Mouse (Mus musculus): ENCODE results near the gene Pmel. TPM values are rescaled to one million over a fixed set of nuclear protein-coding genes. Genes with fewer than 3 reads are reported as not detected.
"Not testable (repeated sequence)": the region's sequence is repeated elsewhere in the genome, so short reads cannot be mapped to it uniquely, and the experiment has no call there.

Pmel gene
- polyA plus RNA-seq, 1 experiment from 2014 or later: 3.1 TPM

GRCm38 (mm10) chr10:128715559-128716537 is 11.9 kb downstream of the Pmel start:
- H3K9me3 ChIP-seq (ENCODE audit: control insufficient read depth, low read length): no peaks in the 10 kb centered on the region
- WGBS: 85% methylated on average over 19 of the region's 19 CpGs
- ATAC-seq (ENCODE audit: low FRiP score): no peak
- no peak for DNase-seq (ENCODE audit: low spot score, missing footprints)
- no peaks in the 10 kb centered on the region for H3K27me3 ChIP-seq (ENCODE audit: control insufficient read depth, insufficient read depth, low read length)
- H3K27ac ChIP-seq (ENCODE audit: low read depth, low read length): no peak overlapping the region
- H3K36me3 ChIP-seq (ENCODE audit: control insufficient read depth, insufficient read depth, low read length): no peaks in the 10 kb centered on the region
- H3K9ac ChIP-seq (ENCODE audit: low read length): no peak overlapping the region
- no peak overlapping the region for H3K4me2 ChIP-seq
- no peaks in the 10 kb centered on the region for H3K4me1 ChIP-seq (ENCODE audit: control insufficient read depth, insufficient read depth, low read length)
- no peak overlapping the region for H3K4me3 ChIP-seq (ENCODE audit: low read depth, low read length)

- WGBS: 69% methylated on average over 3 of the region's 4 CpGs
- DNase-seq (ENCODE audit: low spot score, missing footprints): not testable (repeated sequence)
Observed at GRCm38 (mm10) chr10:128725466-128725865, 21.5 kb downstream of the Pmel start.

DNA sequence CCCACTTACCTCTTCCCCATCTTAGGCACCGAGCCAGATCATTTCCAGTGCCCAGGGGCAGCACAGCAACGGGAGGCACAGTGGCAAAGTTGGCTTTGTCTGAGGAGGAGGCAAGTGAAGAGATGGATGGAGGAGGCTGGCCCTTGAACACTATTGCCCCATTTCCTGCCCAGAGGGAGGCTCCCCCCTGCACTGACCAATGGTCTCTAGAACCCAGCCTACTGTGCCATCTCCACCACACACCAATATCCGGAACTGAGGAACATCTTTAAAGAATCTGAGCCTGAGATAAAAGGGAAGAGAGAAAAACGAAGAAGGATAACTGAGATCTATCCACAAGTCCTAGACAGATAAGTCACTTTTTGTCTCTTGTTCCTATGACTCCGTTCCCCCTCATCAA is 24.1 kb downstream of the Pmel start:
- DNase-seq (ENCODE audit: low spot score, missing footprints): no peak
- H3K27me3 ChIP-seq (ENCODE audit: control insufficient read depth, insufficient read depth, low read length): no peaks in the 10 kb centered on the region
- no peak overlapping the region for H3K9ac ChIP-seq (ENCODE audit: low read length)
- H3K4me2 ChIP-seq: no peak overlapping the region
- H3K27ac ChIP-seq (ENCODE audit: low read depth, low read length): no peak overlapping the region
- H3K4me3 ChIP-seq (ENCODE audit: low read depth, low read length): no peak overlapping the region
- H3K4me1 ChIP-seq (ENCODE audit: control insufficient read depth, insufficient read depth, low read length): no peaks in the 10 kb centered on the region
- WGBS: 86% methylated on average over 5 of the region's 5 CpGs
- no peaks in the 10 kb centered on the region for H3K36me3 ChIP-seq (ENCODE audit: control insufficient read depth, insufficient read depth, low read length)
- no peak for ATAC-seq (ENCODE audit: low FRiP score)
- no peaks in the 10 kb centered on the region for H3K9me3 ChIP-seq (ENCODE audit: control insufficient read depth, low read length)

More at GRCm38 (mm10) chr10:128725466-128725865, 21.5 kb downstream of the Pmel start:
- H3K9ac ChIP-seq (ENCODE audit: low read length); ATAC-seq (ENCODE audit: low FRiP score); H3K36me3 ChIP-seq (ENCODE audit: control insufficient read depth, insufficient read depth, low read length); H3K4me1 ChIP-seq (ENCODE audit: control insufficient read depth, insufficient read depth, low read length); H3K4me2 ChIP-seq; H3K27me3 ChIP-seq (ENCODE audit: control insufficient read depth, insufficient read depth, low read length); H3K4me3 ChIP-seq (ENCODE audit: low read depth, low read length); H3K27ac ChIP-seq (ENCODE audit: low read depth, low read length); H3K9me3 ChIP-seq (ENCODE audit: control insufficient read depth, low read length): not testable (repeated sequence)

DNA sequence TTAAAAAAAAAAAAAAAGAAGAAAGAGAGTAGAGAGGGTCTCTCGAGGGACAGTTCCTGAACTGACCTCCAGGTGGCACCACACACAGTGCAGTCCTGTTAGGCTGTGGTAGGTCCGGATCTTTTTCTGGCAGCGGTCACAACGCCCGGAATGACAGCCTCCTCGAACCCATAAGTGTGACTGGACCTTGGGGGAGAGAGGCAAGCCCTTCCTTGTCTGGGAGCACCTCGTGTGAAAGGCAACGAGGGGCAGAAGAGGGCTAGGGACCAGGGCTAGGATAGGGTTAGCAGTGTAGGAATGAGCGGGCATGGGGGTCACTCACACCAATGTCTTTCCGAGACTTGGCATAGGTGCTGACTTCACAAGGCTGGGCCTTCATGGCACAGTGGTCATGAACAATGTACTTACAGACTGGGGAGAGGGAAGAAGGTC is 27.0 kb downstream of the Pmel start:
- H3K9me3 ChIP-seq (ENCODE audit: control insufficient read depth, low read length): no peaks in the 10 kb centered on the region
- DNase-seq (ENCODE audit: low spot score, missing footprints) (peak; percentile 93), ATAC-seq (ENCODE audit: low FRiP score) (peak; percentile 68)
- H3K36me3 ChIP-seq (ENCODE audit: control insufficient read depth, insufficient read depth, low read length): no peaks in the 10 kb centered on the region
- H3K27ac ChIP-seq (ENCODE audit: low read depth, low read length): no peak overlapping the region
- H3K4me2 ChIP-seq: no peak overlapping the region
- H3K4me3 ChIP-seq (ENCODE audit: low read depth, low read length): no peak overlapping the region
- H3K27me3 ChIP-seq (ENCODE audit: control insufficient read depth, insufficient read depth, low read length): no peaks in the 10 kb centered on the region
- WGBS: 15% methylated on average over 10 of the region's 10 CpGs
- H3K9ac ChIP-seq (ENCODE audit: low read length): no peak overlapping the region
- no peaks in the 10 kb centered on the region for H3K4me1 ChIP-seq (ENCODE audit: control insufficient read depth, insufficient read depth, low read length)

DNA sequence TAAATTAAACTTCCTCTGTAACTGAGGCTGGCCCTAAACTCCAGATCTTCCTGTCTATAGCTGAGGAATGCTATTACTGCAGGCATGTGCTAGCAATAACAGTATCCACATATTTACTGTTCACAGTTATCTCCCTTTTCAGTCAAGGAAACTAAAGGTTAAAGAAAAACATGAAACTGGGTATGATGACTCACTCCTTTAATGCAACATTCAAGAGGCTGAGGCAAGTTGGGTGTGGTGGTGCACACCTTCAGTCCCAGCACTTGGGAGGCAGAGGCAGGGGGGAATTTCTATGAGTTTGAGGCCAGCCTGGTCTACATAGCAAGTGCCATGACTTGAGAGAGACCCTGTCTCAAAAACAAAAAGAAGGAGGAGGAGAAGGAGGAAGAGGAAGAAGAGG is 28.0 kb downstream of the Pmel start:
- H3K27ac ChIP-seq (ENCODE audit: low read depth, low read length): no peak overlapping the region
- no peak for DNase-seq (ENCODE audit: low spot score, missing footprints)
- no peak for ATAC-seq (ENCODE audit: low FRiP score)
- H3K36me3 ChIP-seq (ENCODE audit: control insufficient read depth, insufficient read depth, low read length): no peaks in the 10 kb centered on the region
- H3K4me2 ChIP-seq: no peak overlapping the region
- H3K9me3 ChIP-seq (ENCODE audit: control insufficient read depth, low read length): no peaks in the 10 kb centered on the region
- no peak overlapping the region for H3K9ac ChIP-seq (ENCODE audit: low read length)
- no peaks in the 10 kb centered on the region for H3K4me1 ChIP-seq (ENCODE audit: control insufficient read depth, insufficient read depth, low read length)
- no peaks in the 10 kb centered on the region for H3K27me3 ChIP-seq (ENCODE audit: control insufficient read depth, insufficient read depth, low read length)
- H3K4me3 ChIP-seq (ENCODE audit: low read depth, low read length): no peak overlapping the region

DNA sequence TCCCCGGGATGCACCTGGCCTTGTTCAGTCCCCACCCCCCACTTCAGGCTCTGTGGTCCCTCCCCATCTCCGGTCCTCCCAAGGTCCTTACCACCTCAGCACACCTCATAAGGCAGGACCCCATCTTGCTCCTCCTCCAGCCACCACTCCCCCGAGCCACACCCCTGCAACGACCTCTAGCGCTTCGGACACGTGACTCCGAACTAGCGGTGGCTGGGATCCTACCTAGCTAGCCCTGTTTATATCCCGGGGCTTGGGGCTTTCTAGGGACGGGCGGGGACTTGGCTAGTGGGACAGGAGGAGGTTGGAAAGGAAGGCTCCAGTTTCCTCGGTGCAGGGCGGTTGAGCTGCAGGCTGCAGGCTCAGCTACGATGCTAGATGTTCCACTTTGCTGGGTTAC is 33.4 kb downstream of the Pmel start:
- peak overlapping the region; percentile 16 for H3K4me2 ChIP-seq
- 2% methylated on average over 15 of the region's 15 CpGs for WGBS
- H3K27ac ChIP-seq (ENCODE audit: low read depth, low read length): no peak overlapping the region
- peaks cover 9% of the 10 kb centered on the region for H3K27me3 ChIP-seq (ENCODE audit: control insufficient read depth, insufficient read depth, low read length)
- no peaks in the 10 kb centered on the region for H3K9me3 ChIP-seq (ENCODE audit: control insufficient read depth, low read length)
- peak; percentile 62; the same call in 1 of the 2 replicates for ATAC-seq (ENCODE audit: low FRiP score)
- H3K36me3 ChIP-seq (ENCODE audit: control insufficient read depth, insufficient read depth, low read length): no peaks in the 10 kb centered on the region
- peaks cover 2% of the 10 kb centered on the region; the same call in 1 of the 2 replicates for H3K4me1 ChIP-seq (ENCODE audit: control insufficient read depth, insufficient read depth, low read length)
- H3K9ac ChIP-seq (ENCODE audit: low read length): no peak overlapping the region
- H3K4me3 ChIP-seq (ENCODE audit: low read depth, low read length): no peak overlapping the region
- no peak for DNase-seq (ENCODE audit: low spot score, missing footprints)

GRCm38 (mm10) chr10:128740296-128740695 is 36.3 kb downstream of the Pmel start:
- peaks cover 7% of the 10 kb centered on the region; the same call in 1 of the 2 replicates for H3K4me1 ChIP-seq (ENCODE audit: control insufficient read depth, insufficient read depth, low read length)
- H3K27ac ChIP-seq (ENCODE audit: low read depth, low read length): no peak overlapping the region
- no peak overlapping the region for H3K4me2 ChIP-seq
- H3K36me3 ChIP-seq (ENCODE audit: control insufficient read depth, insufficient read depth, low read length): no peaks in the 10 kb centered on the region
- 66% methylated on average over 2 of the region's 2 CpGs for WGBS
- H3K4me3 ChIP-seq (ENCODE audit: low read depth, low read length): no peak overlapping the region
- H3K9ac ChIP-seq (ENCODE audit: low read length): no peak overlapping the region
- DNase-seq (ENCODE audit: low spot score, missing footprints): no peak
- peaks cover 35% of the 10 kb centered on the region for H3K27me3 ChIP-seq (ENCODE audit: control insufficient read depth, insufficient read depth, low read length)
- H3K9me3 ChIP-seq (ENCODE audit: control insufficient read depth, low read length): no peaks in the 10 kb centered on the region
- ATAC-seq (ENCODE audit: low FRiP score): no peak

GRCm38 (mm10) chr10:128742616-128743015 is 38.6 kb downstream of the Pmel start:
- DNase-seq (ENCODE audit: low spot score, missing footprints) (no peak), ATAC-seq (ENCODE audit: low FRiP score) (no peak)
- Histone ChIP-seq H3K4me2 (no peak overlapping the region), H3K9me3 (ENCODE audit: control insufficient read depth, low read length) (no peaks in the 10 kb centered on the region), H3K27ac (ENCODE audit: low read depth, low read length) (no peak overlapping the region), H3K36me3 (ENCODE audit: control insufficient read depth, insufficient read depth, low read length) (no peaks in the 10 kb centered on the region), H3K4me3 (ENCODE audit: low read depth, low read length) (no peak overlapping the region), H3K27me3 (ENCODE audit: control insufficient read depth, insufficient read depth, low read length) (peaks cover 38% of the 10 kb centered on the region), H3K4me1 (ENCODE audit: control insufficient read depth, insufficient read depth, low read length) (peaks cover 5% of the 10 kb centered on the region; the same call in 1 of the 2 replicates), H3K9ac (ENCODE audit: low read length) (no peak overlapping the region)
- WGBS: 66% methylated on average over 4 of the region's 4 CpGs

DNA sequence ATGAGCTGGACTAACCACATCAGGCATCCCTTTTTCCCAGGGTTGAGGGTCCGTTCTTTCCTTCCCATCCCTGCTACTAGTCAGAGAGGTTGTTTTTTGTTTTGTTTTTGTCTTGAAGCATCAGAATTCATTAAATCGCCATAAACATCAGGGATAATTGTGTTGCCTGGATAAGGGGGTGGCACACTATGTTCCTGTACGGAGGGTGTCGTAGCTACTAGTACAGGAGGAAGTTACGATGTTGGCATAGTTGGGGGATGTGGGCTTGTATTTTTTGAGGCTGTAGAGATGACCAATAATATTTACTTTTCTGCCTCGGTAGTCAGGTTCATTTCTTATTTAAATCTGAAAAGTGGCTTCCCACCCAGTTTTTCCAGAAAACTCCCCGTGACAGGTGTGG is 39.2 kb downstream of the Pmel start:
- WGBS: 13% methylated on average over 7 of the region's 7 CpGs
- peaks cover 38% of the 10 kb centered on the region for H3K27me3 ChIP-seq (ENCODE audit: control insufficient read depth, insufficient read depth, low read length)
- peak overlapping the region; percentile 93 for H3K4me2 ChIP-seq
- no peak overlapping the region for H3K27ac ChIP-seq (ENCODE audit: low read depth, low read length)
- peak overlapping the region; percentile 69 for H3K9ac ChIP-seq (ENCODE audit: low read length)
- no peaks in the 10 kb centered on the region for H3K9me3 ChIP-seq (ENCODE audit: control insufficient read depth, low read length)
- H3K36me3 ChIP-seq (ENCODE audit: control insufficient read depth, insufficient read depth, low read length): no peaks in the 10 kb centered on the region
- ATAC-seq (ENCODE audit: low FRiP score) (no peak), DNase-seq (ENCODE audit: low spot score, missing footprints) (peak; percentile 88)
- peak overlapping the region; percentile 51 for H3K4me3 ChIP-seq (ENCODE audit: low read depth, low read length)
- peaks cover 5% of the 10 kb centered on the region; the same call in 1 of the 2 replicates for H3K4me1 ChIP-seq (ENCODE audit: control insufficient read depth, insufficient read depth, low read length)
